Mouse (Mus musculus) midbrain, postnatal 0 days (tissue): ENCODE measurements at regions not wholly inside any gene's neighbourhood (a gene's known extent, or its start where the extent isn't known, plus 50 kb on each side); places are given as distances from the start of the nearest gene placed in this dataset.
A peak's percentile ranks its signal among the peaks of the same experiment; 100 is the strongest.

Source experiments
- ATAC-seq: fragments of 200-750 bp; cut with Nextera tagmentation; 2 replicates; pipeline ENCODE4 v1.8.0; 2017; ENCODE audit warnings: moderate number of reproducible peaks, mild to moderate bottlenecking, moderate TSS enrichment, moderate library complexity; ENCODE audit not compliant: low FRiP score
- DNase-seq: peaks from one replicate; pipeline ENCODE4 v3.0.0-alpha.2; 2015; ENCODE audit warnings: low spot score
- H3K27ac ChIP-seq: fragments of 300-500 bp; sonication (generic); 2 replicates; pipeline ENCODE4 v1.5.1; 2014; ENCODE audit warnings: low read depth, mild to moderate bottlenecking, low read length, mixed read lengths
- H3K27me3 ChIP-seq: fragments of 300-500 bp; sonication (generic); 2 replicates; pipeline ENCODE4 v1.6.1; 2014; ENCODE audit warnings: low read length, control low read depth, mixed read lengths; ENCODE audit not compliant: insufficient read depth
- H3K36me3 ChIP-seq: fragments of 300-500 bp; sonication (generic); 2 replicates; pipeline ENCODE4 v1.6.1; 2014; ENCODE audit warnings: low read length, control low read depth, mixed read lengths; ENCODE audit not compliant: insufficient read depth
- H3K4me1 ChIP-seq: fragments of 300-500 bp; sonication (generic); 2 replicates; pipeline ENCODE4 v1.6.1; 2014; ENCODE audit warnings: mild to moderate bottlenecking, control low read depth, antibody characterized with exemption, low read length, mixed read lengths; ENCODE audit not compliant: insufficient read depth
- H3K4me2 ChIP-seq: fragments of 300-500 bp; sonication (generic); 2 replicates; pipeline ENCODE4 v1.6.1; 2014; ENCODE audit warnings: low read depth, mild to moderate bottlenecking, low read length, mixed read lengths; ENCODE audit not compliant: poor library complexity, severe bottlenecking
- H3K4me3 ChIP-seq: fragments of 300-500 bp; sonication (generic); 2 replicates; pipeline ENCODE4 v1.5.1; 2014; ENCODE audit warnings: low read depth, mild to moderate bottlenecking, low read length, moderate library complexity
- H3K9ac ChIP-seq: fragments of 300-500 bp; sonication (generic); replicated peaks from 2 replicates; pipeline ENCODE4 v1.6.1; 2014; ENCODE audit warnings: mild to moderate bottlenecking, low read length, moderate library complexity, mixed read lengths; ENCODE audit not compliant: poor library complexity, severe bottlenecking
- H3K9me3 ChIP-seq: fragments of 300-500 bp; sonication (generic); 2 replicates; pipeline ENCODE4 v1.6.1; 2016; ENCODE audit warnings: low read length, control low read depth
- CTCF ChIP-seq: IDR thresholded peaks from 2 replicates; pipeline ENCODE4 v1.5.1; 2016; ENCODE audit warnings: antibody characterized with exemption, mild to moderate bottlenecking
- whole genome bisulfite sequencing: fragments of 180-500 bp; shearing (Covaris S2); extraction: QIAGEN DNeasy Blood & Tissue Kit; methylation state at CpG from one replicate; pipeline ENCODE4 v1.1.7; 2014; 5-methylcytosine and 5-hydroxymethylcytosine counted together

GRCm38 (mm10) chr3:150431291-150431690 lies 1006.4 kb upstream of the Adgrl4 start:
- Histone ChIP-seq H3K4me3 (no peak overlapping the region), H3K27ac (no peak overlapping the region), H3K36me3 (no peaks in the 10 kb centered on the region), H3K4me1 (no peaks in the 10 kb centered on the region), H3K27me3 (no peaks in the 10 kb centered on the region), H3K9me3 (no peaks in the 10 kb centered on the region), H3K4me2 (no peak overlapping the region), H3K9ac (no peak overlapping the region)
- WGBS = 88% methylated on average over 6 of the region's 6 CpGs
- ATAC-seq (no peak), DNase-seq (no peak)
- TF ChIP-seq CTCF = no peak

GRCm38 (mm10) chr3:150435199-150435598 lies 1002.5 kb upstream of the Adgrl4 start:
- Histone ChIP-seq H3K36me3 (no peaks in the 10 kb centered on the region), H3K9ac (no peak overlapping the region), H3K4me1 (no peaks in the 10 kb centered on the region), H3K27me3 (no peaks in the 10 kb centered on the region), H3K4me2 (no peak overlapping the region), H3K9me3 (no peaks in the 10 kb centered on the region), H3K27ac (no peak overlapping the region), H3K4me3 (no peak overlapping the region)
- DNase-seq (peak; percentile 74), ATAC-seq (0 out of 2 replicates have a peak, but pooled peaks have one; percentile 47)
- 69% methylated on average over 1 of the region's 1 CpGs for WGBS
- TF ChIP-seq CTCF = peak; percentile 81

- no peaks in the 10 kb centered on the region for H3K27me3 ChIP-seq
- no peaks in the 10 kb centered on the region for H3K36me3 ChIP-seq
- no peak for TF ChIP-seq CTCF
- no peaks in the 10 kb centered on the region for H3K9me3 ChIP-seq
- no peak overlapping the region for H3K27ac ChIP-seq
- no peaks in the 10 kb centered on the region for H3K4me1 ChIP-seq
- H3K4me3 ChIP-seq = no peak overlapping the region
- ATAC-seq (no peak), DNase-seq (no peak)
- no peak overlapping the region for H3K9ac ChIP-seq
- no peak overlapping the region for H3K4me2 ChIP-seq
- 90% methylated on average over 6 of the region's 6 CpGs for WGBS
Observed at GRCm38 (mm10) chr3:150435818-150436607, 1001.7 kb upstream of the Adgrl4 start.
